Mouse (Mus musculus): ENCODE data around the gene Zfp867. TPM values are rescaled to one million over a fixed set of nuclear protein-coding genes. Genes with fewer than 3 reads are reported as not detected.

Gene Zfp867
- polyA plus RNA-seq, 2 experiments: 0.51 to 1.5 TPM

- Histone ChIP-seq H3K27me3 (ENCODE audit: control insufficient read depth, insufficient read depth, low read length) (no peaks in the 10 kb centered on the region), H3K4me3 (ENCODE audit: insufficient read depth in 1 of 2, low read depth in 2 of 2, low read length in 2 of 2) (no peak overlapping the region), H3K4me2 (ENCODE audit: low read depth) (no peak overlapping the region), H3K9me3 (ENCODE audit: control insufficient read depth, low read length) (no peaks in the 10 kb centered on the region), H3K9ac (replicated peaks) (no peak overlapping the region), H3K36me3 (replicated peaks; ENCODE audit: control insufficient read depth, insufficient read depth, low read depth) (peaks cover 8% of the 10 kb centered on the region), H3K4me1 (replicated peaks; ENCODE audit: control insufficient read depth in 2 of 2, insufficient read depth in 2 of 2, low read length in 1 of 2) (no peaks in the 10 kb centered on the region), H3K27ac (no peak overlapping the region)
- TF ChIP-seq CTCF (IDR thresholded peaks at IDR 0.05; ENCODE audit: low read depth): no peak
- no peak for TF ChIP-seq EP300 (IDR thresholded peaks at IDR 0.05; ENCODE audit: low read depth)
- DNase-seq (ENCODE audit: low read depth in 3 of 3, low spot score in 3 of 3): no peak
- ATAC-seq (ENCODE audit: insufficient read depth): no peak
- 52% methylated on average over 6 of the region's 6 CpGs for whole genome bisulfite sequencing (ENCODE audit: insufficient replicate concordance)
Observed at GRCm38 (mm10) chr11:59496672-59497310, 24.5 kb upstream of the Zfp867 start.

- no peaks in the 10 kb centered on the region for H3K4me1 ChIP-seq (replicated peaks; ENCODE audit: control insufficient read depth in 2 of 2, insufficient read depth in 2 of 2, low read length in 1 of 2)
- H3K27me3 ChIP-seq (ENCODE audit: control insufficient read depth, insufficient read depth, low read length): no peaks in the 10 kb centered on the region
- 69% methylated on average over 8 of the region's 8 CpGs for WGBS (ENCODE audit: insufficient replicate concordance)
- H3K4me2 ChIP-seq (ENCODE audit: low read depth): no peak overlapping the region
- DNase-seq (ENCODE audit: low read depth in 3 of 3, low spot score in 3 of 3): no peak
- H3K4me3 ChIP-seq (ENCODE audit: insufficient read depth in 1 of 2, low read depth in 2 of 2, low read length in 2 of 2): no peak overlapping the region
- no peak overlapping the region for H3K27ac ChIP-seq
- no peaks in the 10 kb centered on the region; the same call in 1 of the 2 replicates for H3K36me3 ChIP-seq (replicated peaks; ENCODE audit: control insufficient read depth, insufficient read depth, low read depth)
- H3K9me3 ChIP-seq (ENCODE audit: control insufficient read depth, low read length): no peaks in the 10 kb centered on the region
- ATAC-seq (ENCODE audit: insufficient read depth): no peak
- H3K9ac ChIP-seq (replicated peaks): no peak overlapping the region
- TF ChIP-seq EP300 (IDR thresholded peaks at IDR 0.05; ENCODE audit: low read depth): no peak
- TF ChIP-seq CTCF (IDR thresholded peaks at IDR 0.05; ENCODE audit: low read depth): no peak
Observed at GRCm38 (mm10) chr11:59486222-59486621, 13.9 kb upstream of the Zfp867 start.

- H3K4me3 ChIP-seq (ENCODE audit: insufficient read depth in 1 of 2, low read depth in 2 of 2, low read length in 2 of 2): no peak overlapping the region
- WGBS (ENCODE audit: insufficient replicate concordance): 52% methylated on average over 2 of the region's 2 CpGs
- TF ChIP-seq EP300 (IDR thresholded peaks at IDR 0.05; ENCODE audit: low read depth) (no peak), CTCF (IDR thresholded peaks at IDR 0.05; ENCODE audit: low read depth) (no peak)
- no peaks in the 10 kb centered on the region for H3K4me1 ChIP-seq (replicated peaks; ENCODE audit: control insufficient read depth in 2 of 2, insufficient read depth in 2 of 2, low read length in 1 of 2)
- H3K9me3 ChIP-seq (ENCODE audit: control insufficient read depth, low read length): no peaks in the 10 kb centered on the region
- ATAC-seq (ENCODE audit: insufficient read depth) (no peak), DNase-seq (ENCODE audit: low read depth in 3 of 3, low spot score in 3 of 3) (no peak)
- H3K27me3 ChIP-seq (ENCODE audit: control insufficient read depth, insufficient read depth, low read length): no peaks in the 10 kb centered on the region
- H3K9ac ChIP-seq (replicated peaks): no peak overlapping the region
- H3K36me3 ChIP-seq (replicated peaks; ENCODE audit: control insufficient read depth, insufficient read depth, low read depth): no peaks in the 10 kb centered on the region; the same call in 1 of the 2 replicates
- no peak overlapping the region for H3K4me2 ChIP-seq (ENCODE audit: low read depth)
- H3K27ac ChIP-seq: no peak overlapping the region
Observed at GRCm38 (mm10) chr11:59485641-59486040, 13.4 kb upstream of the Zfp867 start.

GRCm38 (mm10) chr11:59483212-59483611 lies 10.9 kb upstream of the Zfp867 start:
- no peak overlapping the region for H3K9ac ChIP-seq (replicated peaks)
- no peaks in the 10 kb centered on the region for H3K27me3 ChIP-seq (ENCODE audit: control insufficient read depth, insufficient read depth, low read length)
- WGBS (ENCODE audit: insufficient replicate concordance): 9% methylated on average over 2 of the region's 2 CpGs
- H3K27ac ChIP-seq: no peak overlapping the region
- DNase-seq (ENCODE audit: low read depth in 3 of 3, low spot score in 3 of 3) (no peak), ATAC-seq (ENCODE audit: insufficient read depth) (no peak)
- no peak overlapping the region for H3K4me2 ChIP-seq (ENCODE audit: low read depth)
- H3K36me3 ChIP-seq (replicated peaks; ENCODE audit: control insufficient read depth, insufficient read depth, low read depth): no peaks in the 10 kb centered on the region; the same call in 1 of the 2 replicates
- no peaks in the 10 kb centered on the region for H3K4me1 ChIP-seq (replicated peaks; ENCODE audit: control insufficient read depth in 2 of 2, insufficient read depth in 2 of 2, low read length in 1 of 2)
- no peaks in the 10 kb centered on the region for H3K9me3 ChIP-seq (ENCODE audit: control insufficient read depth, low read length)
- H3K4me3 ChIP-seq (ENCODE audit: insufficient read depth in 1 of 2, low read depth in 2 of 2, low read length in 2 of 2): no peak overlapping the region
- TF ChIP-seq EP300 (IDR thresholded peaks at IDR 0.05; ENCODE audit: low read depth) (no peak), CTCF (IDR thresholded peaks at IDR 0.05; ENCODE audit: low read depth) (peak; percentile 58; the same call in 1 of the 2 replicates)

GRCm38 (mm10) chr11:59477240-59477639 lies 5.0 kb upstream of the Zfp867 start:
- H3K4me1 ChIP-seq (replicated peaks; ENCODE audit: control insufficient read depth in 2 of 2, insufficient read depth in 2 of 2, low read length in 1 of 2): no peaks in the 10 kb centered on the region
- no peaks in the 10 kb centered on the region for H3K36me3 ChIP-seq (replicated peaks; ENCODE audit: control insufficient read depth, insufficient read depth, low read depth)
- no peak overlapping the region for H3K27ac ChIP-seq
- no peaks in the 10 kb centered on the region for H3K9me3 ChIP-seq (ENCODE audit: control insufficient read depth, low read length)
- no peak overlapping the region for H3K9ac ChIP-seq (replicated peaks)
- ATAC-seq (ENCODE audit: insufficient read depth) (no peak), DNase-seq (ENCODE audit: low read depth in 3 of 3, low spot score in 3 of 3) (no peak)
- WGBS (ENCODE audit: insufficient replicate concordance): 54% methylated on average over 6 of the region's 6 CpGs
- no peak overlapping the region for H3K4me3 ChIP-seq (ENCODE audit: insufficient read depth in 1 of 2, low read depth in 2 of 2, low read length in 2 of 2)
- TF ChIP-seq EP300 (IDR thresholded peaks at IDR 0.05; ENCODE audit: low read depth) (no peak), CTCF (IDR thresholded peaks at IDR 0.05; ENCODE audit: low read depth) (no peak)
- H3K27me3 ChIP-seq (ENCODE audit: control insufficient read depth, insufficient read depth, low read length): no peaks in the 10 kb centered on the region
- no peak overlapping the region for H3K4me2 ChIP-seq (ENCODE audit: low read depth)
